Mouse (Mus musculus): Measurements from ENCODE around the gene Fbxl17. TPM values are rescaled to one million over a fixed set of nuclear protein-coding genes. Genes with fewer than 3 reads are reported as not detected.

The Fbxl17 gene
- polyA plus RNA-seq, 1 experiment from 2014 or later, result 11.1 TPM

DNA sequence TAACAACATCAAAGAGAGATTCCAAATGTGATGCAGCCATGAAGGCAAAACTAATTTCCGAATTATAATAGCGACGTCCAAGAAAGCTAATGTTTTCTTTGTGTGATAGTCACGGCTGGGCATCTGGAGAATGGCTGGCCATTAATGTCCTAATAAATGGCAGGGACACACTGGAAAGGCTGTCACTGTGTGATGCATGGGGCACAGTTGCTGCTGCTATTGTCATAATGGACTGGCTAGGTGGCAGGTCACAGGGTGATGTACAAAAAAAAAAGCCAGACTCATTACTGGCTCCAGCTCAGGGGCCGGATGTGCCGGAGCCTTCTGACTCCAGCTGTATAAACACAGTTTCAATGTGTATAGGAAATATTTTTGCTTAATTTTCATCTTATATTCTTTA lies 341.9 kb downstream of the Fbxl17 start:
- Histone ChIP-seq H3K9ac (no peak overlapping the region), H3K27me3 (no peaks in the 10 kb centered on the region), H3K4me3 (no peak overlapping the region), H3K9me3 (replicated peaks) (no peaks in the 10 kb centered on the region), H3K27ac (no peak overlapping the region), H3K36me3 (no peaks in the 10 kb centered on the region), H3K4me2 (no peak overlapping the region), H3K4me1 (replicated peaks) (peaks cover 12% of the 10 kb centered on the region)
- WGBS, result 62% methylated on average over 6 of the region's 6 CpGs
- no peak for ATAC-seq (replicated peaks; ENCODE audit: insufficient number of reproducible peaks, insufficient read depth, low FRiP score, low read depth)

DNA sequence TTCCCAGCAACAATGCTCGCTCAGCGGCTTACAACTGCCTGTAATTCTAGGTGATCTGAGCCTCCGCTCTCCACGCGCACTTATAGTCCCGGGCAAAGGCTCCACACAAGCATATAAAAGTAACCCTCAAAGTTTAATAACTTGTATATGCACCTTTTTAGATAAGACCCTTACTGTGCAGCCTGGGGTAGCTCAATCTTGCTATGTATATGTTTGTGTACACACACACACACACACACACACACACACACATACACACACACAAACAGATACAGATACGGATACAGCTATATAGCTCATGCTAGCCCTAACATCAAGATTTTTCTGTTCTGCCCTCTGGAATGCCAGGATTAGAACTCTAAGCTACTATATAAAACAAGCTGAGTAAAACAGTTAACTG lies 342.8 kb downstream of the Fbxl17 start:
- H3K36me3 ChIP-seq, result no peaks in the 10 kb centered on the region
- no peak overlapping the region for H3K4me3 ChIP-seq
- no peak for ATAC-seq (replicated peaks; ENCODE audit: insufficient number of reproducible peaks, insufficient read depth, low FRiP score, low read depth)
- no peak overlapping the region for H3K27ac ChIP-seq
- no peaks in the 10 kb centered on the region for H3K27me3 ChIP-seq
- peaks cover 12% of the 10 kb centered on the region for H3K4me1 ChIP-seq (replicated peaks)
- no peaks in the 10 kb centered on the region for H3K9me3 ChIP-seq (replicated peaks)
- 93% methylated on average over 7 of the region's 7 CpGs for WGBS
- no peak overlapping the region for H3K4me2 ChIP-seq
- no peak overlapping the region for H3K9ac ChIP-seq

DNA sequence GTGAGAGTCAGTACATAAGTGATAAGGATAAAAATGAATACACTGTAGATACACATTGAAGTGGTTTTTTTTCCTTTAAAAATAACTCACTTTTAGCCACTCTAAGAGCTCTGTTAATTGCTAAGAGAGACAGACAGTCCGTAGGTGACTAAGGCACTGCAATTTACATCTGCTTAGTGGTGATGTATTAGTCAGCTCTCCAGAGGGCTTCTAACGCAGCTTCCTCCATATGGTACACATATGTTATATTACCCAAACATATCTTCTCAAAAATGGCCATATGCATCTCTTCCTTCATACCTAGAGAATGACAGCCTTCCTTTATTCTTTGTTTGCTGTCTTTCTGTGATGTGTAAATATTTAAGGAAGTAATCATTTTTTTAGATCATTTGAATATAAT lies 353.3 kb downstream of the Fbxl17 start:
- Histone ChIP-seq H3K36me3 (no peaks in the 10 kb centered on the region), H3K4me1 (replicated peaks) (peaks cover 14% of the 10 kb centered on the region), H3K9ac (no peak overlapping the region), H3K9me3 (replicated peaks) (no peaks in the 10 kb centered on the region), H3K27me3 (no peaks in the 10 kb centered on the region), H3K4me2 (no peak overlapping the region), H3K27ac (no peak overlapping the region), H3K4me3 (no peak overlapping the region)
- whole genome bisulfite sequencing, result 26% methylated on average over 2 of the region's 2 CpGs
- no peak for ATAC-seq (replicated peaks; ENCODE audit: insufficient number of reproducible peaks, insufficient read depth, low FRiP score, low read depth)

DNA sequence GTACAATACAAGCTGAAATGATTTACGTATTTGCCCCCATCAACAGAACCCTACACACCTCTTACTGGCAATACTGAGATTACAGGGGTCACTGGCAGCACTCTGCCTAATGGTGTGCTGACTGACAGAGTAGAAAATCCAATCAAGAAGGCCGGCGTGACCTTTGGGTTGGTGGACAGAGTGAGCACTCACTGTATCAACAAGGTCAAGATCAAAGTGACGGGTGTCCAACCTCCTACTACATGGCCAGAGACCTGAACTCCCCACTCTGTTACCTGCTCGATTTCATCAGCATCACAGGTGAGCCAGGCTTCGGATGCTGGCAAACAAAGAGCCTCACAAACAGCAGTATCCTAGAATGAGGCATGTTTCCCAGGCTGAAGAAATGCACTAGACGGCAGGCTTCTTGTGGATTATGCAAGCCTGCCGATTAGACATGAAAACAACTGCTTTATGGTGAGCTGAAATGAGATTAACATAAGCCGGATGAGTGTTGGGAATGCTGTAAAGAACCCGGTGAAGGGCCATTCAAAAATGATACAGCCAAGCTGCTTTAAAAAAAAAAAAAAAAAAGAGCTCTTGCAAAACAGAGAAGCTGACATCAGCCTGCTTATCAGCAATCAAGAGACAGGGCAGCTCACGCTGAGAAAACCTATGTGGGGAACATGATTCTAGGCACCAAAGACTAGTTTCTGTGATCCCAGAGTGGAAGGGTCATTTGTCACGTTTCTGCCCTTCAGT lies 353.9 kb downstream of the Fbxl17 start:
- WGBS, result 32% methylated on average over 12 of the region's 12 CpGs
- Histone ChIP-seq H3K27me3 (no peaks in the 10 kb centered on the region), H3K4me1 (replicated peaks) (peaks cover 14% of the 10 kb centered on the region), H3K4me3 (no peak overlapping the region), H3K9me3 (replicated peaks) (no peaks in the 10 kb centered on the region), H3K9ac (no peak overlapping the region), H3K4me2 (no peak overlapping the region), H3K27ac (0 out of 2 replicates have a peak overlapping the region, but pooled peaks have one; percentile 8), H3K36me3 (no peaks in the 10 kb centered on the region)
- ATAC-seq (replicated peaks; ENCODE audit: insufficient number of reproducible peaks, insufficient read depth, low FRiP score, low read depth), result 0 out of 2 replicates have a peak, but pooled peaks have one; percentile 27

DNA sequence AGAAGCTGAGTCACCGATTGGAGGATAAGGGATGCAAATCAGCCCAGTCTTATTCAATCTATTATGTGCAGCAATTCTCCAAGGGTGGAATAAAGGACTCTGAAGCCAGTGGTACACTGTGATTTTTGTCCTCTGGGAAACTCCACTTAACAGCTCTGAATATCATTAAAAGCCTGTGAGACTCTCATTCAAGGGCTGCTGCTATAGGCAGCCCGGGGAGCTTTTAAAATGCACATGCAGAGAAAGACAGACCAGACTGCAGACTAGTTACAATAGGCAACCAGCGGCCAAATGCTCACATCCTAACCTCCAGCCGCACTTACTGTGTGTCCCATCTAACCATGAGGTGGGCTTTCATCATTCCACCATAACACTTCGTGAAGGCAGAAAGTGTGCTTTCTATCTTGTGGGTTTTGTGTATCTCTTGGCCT lies 354.5 kb downstream of the Fbxl17 start:
- Histone ChIP-seq H3K27ac (0 out of 2 replicates have a peak overlapping the region, but pooled peaks have one; percentile 8), H3K27me3 (no peaks in the 10 kb centered on the region), H3K9me3 (replicated peaks) (no peaks in the 10 kb centered on the region), H3K4me3 (no peak overlapping the region), H3K36me3 (no peaks in the 10 kb centered on the region), H3K9ac (no peak overlapping the region), H3K4me2 (no peak overlapping the region), H3K4me1 (replicated peaks) (peaks cover 14% of the 10 kb centered on the region)
- WGBS, result 68% methylated on average over 5 of the region's 5 CpGs
- ATAC-seq (replicated peaks; ENCODE audit: insufficient number of reproducible peaks, insufficient read depth, low FRiP score, low read depth), result no peak

DNA sequence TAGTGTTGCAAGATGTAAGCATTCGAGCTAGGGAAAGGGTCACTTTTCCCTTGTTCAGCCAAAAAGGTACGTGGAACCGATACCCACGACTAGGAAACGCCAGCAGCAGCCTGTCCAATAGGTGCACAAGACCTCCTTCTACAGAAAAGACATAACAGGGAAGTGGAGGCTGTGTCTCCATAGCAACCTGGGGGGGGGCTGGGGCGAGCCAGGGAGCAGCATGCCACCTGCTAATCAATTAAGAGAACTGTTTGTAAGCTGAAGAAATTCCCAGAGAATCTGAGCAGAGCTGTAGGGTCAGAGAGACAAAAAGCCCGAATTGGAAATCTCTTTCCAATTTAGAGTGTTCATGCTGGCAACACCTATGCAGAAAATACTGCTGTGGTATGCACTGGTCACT lies 356.0 kb downstream of the Fbxl17 start:
- Histone ChIP-seq H3K9me3 (replicated peaks) (no peaks in the 10 kb centered on the region), H3K4me3 (no peak overlapping the region), H3K4me1 (replicated peaks) (peaks cover 14% of the 10 kb centered on the region), H3K27me3 (no peaks in the 10 kb centered on the region), H3K9ac (no peak overlapping the region), H3K36me3 (no peaks in the 10 kb centered on the region), H3K27ac (no peak overlapping the region), H3K4me2 (no peak overlapping the region)
- WGBS, result 91% methylated on average over 7 of the region's 7 CpGs
- ATAC-seq (replicated peaks; ENCODE audit: insufficient number of reproducible peaks, insufficient read depth, low FRiP score, low read depth), result no peak

DNA sequence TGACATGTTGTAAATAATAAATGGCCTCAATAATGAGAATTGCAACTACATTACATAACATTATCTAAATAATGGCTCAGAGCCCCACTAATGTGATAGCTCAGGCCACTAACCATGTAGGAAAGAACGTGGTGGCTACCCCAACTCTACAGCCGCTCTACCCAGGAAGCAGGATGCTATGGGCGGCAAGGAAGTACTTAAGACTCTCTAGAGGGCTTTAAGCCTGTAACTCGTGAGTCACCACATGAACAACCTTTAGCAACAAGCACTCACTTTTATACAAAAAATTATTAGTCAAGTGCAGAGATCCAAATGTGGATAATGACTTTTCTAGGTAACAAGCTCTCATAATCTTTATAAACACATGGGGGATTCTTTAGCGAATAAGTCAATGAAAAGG lies 365.0 kb downstream of the Fbxl17 start:
- no peak overlapping the region for H3K4me3 ChIP-seq
- no peak overlapping the region for H3K4me2 ChIP-seq
- H3K36me3 ChIP-seq, result peaks cover 3% of the 10 kb centered on the region; the same call in 1 of the 2 replicates
- no peak for ATAC-seq (replicated peaks; ENCODE audit: insufficient number of reproducible peaks, insufficient read depth, low FRiP score, low read depth)
- peaks cover 10% of the 10 kb centered on the region for H3K4me1 ChIP-seq (replicated peaks)
- H3K9ac ChIP-seq, result no peak overlapping the region
- H3K27me3 ChIP-seq, result no peaks in the 10 kb centered on the region
- 85% methylated on average over 5 of the region's 5 CpGs for WGBS
- no peak overlapping the region for H3K27ac ChIP-seq
- H3K9me3 ChIP-seq (replicated peaks), result no peaks in the 10 kb centered on the region

DNA sequence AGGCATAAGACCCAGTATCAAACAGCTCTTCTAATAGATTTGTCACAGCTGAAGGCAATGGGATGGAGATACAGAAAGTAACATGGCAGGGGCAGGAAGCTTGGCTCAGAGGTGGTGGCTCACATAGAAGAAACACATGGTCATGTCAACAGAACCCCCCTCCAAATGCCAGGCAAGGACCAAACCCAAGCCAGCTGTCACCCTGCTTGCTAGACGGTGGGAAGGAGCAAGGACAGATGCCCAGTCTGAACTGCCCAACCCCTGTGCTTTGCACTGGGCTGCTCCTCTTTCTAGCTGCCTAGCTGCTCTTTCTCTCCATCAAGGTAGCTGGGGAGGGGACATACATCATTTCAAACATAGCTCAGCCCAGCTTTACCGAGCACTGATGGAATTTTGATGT lies 377.4 kb downstream of the Fbxl17 start:
- 72% methylated on average over 2 of the region's 2 CpGs for WGBS
- no peak overlapping the region for H3K27ac ChIP-seq
- no peaks in the 10 kb centered on the region for H3K9me3 ChIP-seq (replicated peaks)
- H3K27me3 ChIP-seq, result no peaks in the 10 kb centered on the region
- H3K9ac ChIP-seq, result no peak overlapping the region
- no peak for ATAC-seq (replicated peaks; ENCODE audit: insufficient number of reproducible peaks, insufficient read depth, low FRiP score, low read depth)
- H3K4me1 ChIP-seq (replicated peaks), result peaks cover 4% of the 10 kb centered on the region; the same call in 1 of the 2 replicates
- no peak overlapping the region for H3K4me3 ChIP-seq
- no peak overlapping the region for H3K4me2 ChIP-seq
- no peaks in the 10 kb centered on the region for H3K36me3 ChIP-seq

DNA sequence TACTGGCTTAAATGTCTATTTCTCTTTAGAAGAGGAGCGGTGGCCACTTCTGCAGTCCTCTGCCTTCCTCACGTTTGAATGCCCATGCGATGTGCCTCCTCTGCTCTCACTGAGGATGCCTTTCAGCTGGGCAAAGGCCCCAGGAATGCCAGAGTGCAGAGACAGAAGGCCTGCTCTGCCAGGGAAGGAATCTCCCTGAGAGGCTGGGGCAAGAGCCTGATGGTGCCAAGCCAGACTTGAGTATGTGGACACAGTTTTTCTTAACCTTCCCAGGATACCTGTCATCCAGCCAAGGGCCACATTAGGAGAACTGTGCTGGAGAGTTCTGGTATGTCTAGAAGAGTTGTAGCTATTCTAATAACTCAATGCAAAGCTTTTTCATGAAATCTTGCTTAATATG lies 380.1 kb downstream of the Fbxl17 start:
- WGBS, result 80% methylated on average over 3 of the region's 3 CpGs
- Histone ChIP-seq H3K4me3 (no peak overlapping the region), H3K27ac (no peak overlapping the region), H3K4me2 (no peak overlapping the region), H3K9ac (no peak overlapping the region), H3K27me3 (no peaks in the 10 kb centered on the region), H3K36me3 (no peaks in the 10 kb centered on the region), H3K9me3 (replicated peaks) (no peaks in the 10 kb centered on the region), H3K4me1 (replicated peaks) (peaks cover 4% of the 10 kb centered on the region; the same call in 1 of the 2 replicates)
- no peak for ATAC-seq (replicated peaks; ENCODE audit: insufficient number of reproducible peaks, insufficient read depth, low FRiP score, low read depth)

DNA sequence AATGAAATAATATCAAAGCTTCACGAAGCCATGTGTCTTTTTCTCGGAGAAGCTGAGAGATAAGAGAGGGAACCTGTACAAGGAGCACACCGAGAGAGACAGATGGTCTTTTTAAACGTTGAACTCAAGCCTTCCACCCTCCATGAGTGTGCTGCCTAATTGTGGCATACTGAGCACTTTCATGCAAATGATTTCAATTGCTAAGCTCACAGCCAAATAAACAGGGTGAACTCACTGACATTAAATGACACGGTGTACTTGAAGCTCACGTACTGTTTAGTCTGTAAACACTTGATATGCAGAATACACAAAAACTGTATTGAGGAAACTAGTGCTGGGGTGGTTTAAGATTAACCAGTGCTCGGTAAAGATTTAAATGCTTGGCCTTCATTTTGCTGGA lies 380.7 kb downstream of the Fbxl17 start:
- Histone ChIP-seq H3K9me3 (replicated peaks) (no peaks in the 10 kb centered on the region), H3K36me3 (no peaks in the 10 kb centered on the region), H3K27me3 (no peaks in the 10 kb centered on the region), H3K4me1 (replicated peaks) (peaks cover 4% of the 10 kb centered on the region; the same call in 1 of the 2 replicates), H3K27ac (no peak overlapping the region), H3K9ac (no peak overlapping the region), H3K4me3 (no peak overlapping the region), H3K4me2 (no peak overlapping the region)
- WGBS, result 59% methylated on average over 7 of the region's 7 CpGs
- no peak for ATAC-seq (replicated peaks; ENCODE audit: insufficient number of reproducible peaks, insufficient read depth, low FRiP score, low read depth)

DNA sequence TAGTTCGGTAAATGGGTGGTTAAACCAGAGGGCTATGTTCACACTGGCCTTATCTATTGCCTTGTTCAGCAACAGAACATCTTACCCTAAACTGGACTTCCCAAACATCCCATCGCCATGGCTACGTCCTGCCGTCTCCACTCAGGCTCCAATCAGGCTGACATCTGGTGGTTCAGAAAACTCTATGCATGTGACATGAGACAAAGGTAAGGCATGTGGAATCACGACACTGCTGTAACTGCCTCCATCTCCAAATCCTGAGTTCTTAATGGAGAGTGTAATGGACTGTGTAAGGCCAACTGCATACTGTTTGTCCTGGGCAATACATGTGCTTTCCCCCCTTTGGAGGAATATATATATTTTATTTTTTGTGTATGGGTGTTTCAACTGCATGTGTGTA lies 382.7 kb downstream of the Fbxl17 start:
- no peak overlapping the region for H3K27ac ChIP-seq
- no peak overlapping the region for H3K4me3 ChIP-seq
- H3K36me3 ChIP-seq, result no peaks in the 10 kb centered on the region
- no peaks in the 10 kb centered on the region for H3K27me3 ChIP-seq
- H3K4me1 ChIP-seq (replicated peaks), result peaks cover 4% of the 10 kb centered on the region; the same call in 1 of the 2 replicates
- H3K9ac ChIP-seq, result no peak overlapping the region
- no peak overlapping the region for H3K4me2 ChIP-seq
- no peak for ATAC-seq (replicated peaks; ENCODE audit: insufficient number of reproducible peaks, insufficient read depth, low FRiP score, low read depth)
- WGBS, result 83% methylated on average over 5 of the region's 5 CpGs
- no peaks in the 10 kb centered on the region for H3K9me3 ChIP-seq (replicated peaks)
